Mouse (Mus musculus): ENCODE measurements around the gene Fam219a. TPM values are rescaled to one million over a fixed set of nuclear protein-coding genes. Genes with fewer than 3 reads are reported as not detected.

The Fam219a gene
- polyA plus RNA-seq, 1 experiment from 2014 or later = 1.5 TPM

DNA sequence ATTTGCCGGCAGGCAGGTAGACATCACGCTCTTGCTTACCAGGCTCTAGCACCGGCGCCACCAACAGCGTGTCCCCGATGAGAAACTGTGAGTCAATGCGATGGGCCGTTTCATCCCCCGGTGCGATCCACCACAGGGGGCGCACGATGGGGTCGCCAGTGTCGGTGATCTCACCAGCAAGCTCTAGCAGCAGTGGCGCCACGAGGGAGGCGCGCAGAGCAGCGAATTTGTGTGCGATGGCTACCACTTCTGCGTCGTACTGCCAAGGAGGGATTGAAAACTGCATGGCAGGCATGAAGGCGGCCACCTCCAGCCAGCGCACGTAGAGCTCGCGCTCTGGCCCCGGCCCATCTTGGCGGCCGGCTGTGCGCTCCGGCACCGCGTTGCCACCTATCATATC lies 71.8 kb downstream of the Fam219a start:
- Histone ChIP-seq H3K36me3 (ENCODE audit: control insufficient read depth, insufficient read depth) (no peaks in the 10 kb centered on the region), H3K4me2 (ENCODE audit: low read depth, low read length) (peak overlapping the region; percentile 58), H3K4me3 (ENCODE audit: low read length) (peak overlapping the region; percentile 34), H3K4me1 (ENCODE audit: control insufficient read depth, insufficient read depth, low read length) (peaks cover 24% of the 10 kb centered on the region), H3K27me3 (ENCODE audit: control insufficient read depth, insufficient read depth, low read length) (peaks cover 60% of the 10 kb centered on the region), H3K9me3 (replicated peaks; ENCODE audit: control insufficient read depth, low read length) (no peaks in the 10 kb centered on the region), H3K27ac (ENCODE audit: low read length) (no peak overlapping the region), H3K9ac (ENCODE audit: low read length) (no peak overlapping the region)
- no peak for ATAC-seq (replicated peaks; ENCODE audit: extremely low read depth, insufficient read depth, low FRiP score)
- 8% methylated on average over 34 of the region's 34 CpGs for WGBS

DNA sequence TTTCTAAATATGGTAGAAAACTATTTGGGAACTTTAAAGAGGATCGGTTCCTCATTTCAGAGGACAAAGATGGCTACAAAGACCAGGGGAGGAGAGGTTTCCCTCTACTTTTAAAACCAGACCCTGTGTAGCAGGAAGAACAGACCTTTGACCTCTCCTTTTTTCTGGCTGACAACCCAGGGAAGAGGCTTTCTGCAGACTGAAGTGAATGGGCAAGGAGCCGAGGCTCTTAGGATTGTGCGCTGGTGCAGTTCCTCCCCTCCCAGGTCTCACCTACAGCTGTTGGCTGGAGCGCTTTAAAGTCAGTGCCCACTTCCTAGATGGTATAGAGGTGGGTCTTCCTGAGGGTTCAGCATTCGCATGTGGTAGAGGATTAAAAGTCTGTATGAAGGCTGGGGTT lies 72.3 kb downstream of the Fam219a start:
- no peaks in the 10 kb centered on the region for H3K9me3 ChIP-seq (replicated peaks; ENCODE audit: control insufficient read depth, low read length)
- H3K4me3 ChIP-seq (ENCODE audit: low read length) = peak overlapping the region; percentile 34; the same call in 1 of the 2 replicates
- H3K4me1 ChIP-seq (ENCODE audit: control insufficient read depth, insufficient read depth, low read length) = peaks cover 21% of the 10 kb centered on the region
- no peak for ATAC-seq (replicated peaks; ENCODE audit: extremely low read depth, insufficient read depth, low FRiP score)
- peaks cover 60% of the 10 kb centered on the region for H3K27me3 ChIP-seq (ENCODE audit: control insufficient read depth, insufficient read depth, low read length)
- H3K4me2 ChIP-seq (ENCODE audit: low read depth, low read length) = no peak overlapping the region
- no peak overlapping the region for H3K27ac ChIP-seq (ENCODE audit: low read length)
- no peaks in the 10 kb centered on the region for H3K36me3 ChIP-seq (ENCODE audit: control insufficient read depth, insufficient read depth)
- H3K9ac ChIP-seq (ENCODE audit: low read length) = no peak overlapping the region
- 60% methylated on average over 5 of the region's 5 CpGs for WGBS

DNA sequence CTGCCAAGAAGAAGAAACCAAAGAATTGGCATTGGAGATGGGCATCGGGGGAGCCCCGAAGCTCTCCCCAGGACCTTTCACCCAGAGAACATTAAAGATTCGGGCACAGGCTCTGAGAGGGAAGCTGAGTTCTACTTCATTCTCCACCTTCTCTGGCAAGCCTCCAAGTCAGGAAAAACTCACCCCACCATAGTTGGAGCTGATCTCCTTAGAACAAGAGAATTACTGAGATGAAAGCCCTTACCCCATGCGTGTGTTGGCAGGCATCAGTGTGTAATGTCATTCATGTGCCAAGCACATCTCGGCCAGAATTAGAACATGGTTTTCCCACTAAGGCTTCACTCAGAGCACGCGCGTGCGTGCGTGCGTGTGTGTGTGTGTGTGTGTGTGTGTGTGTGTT lies 73.5 kb downstream of the Fam219a start:
- H3K4me1 ChIP-seq (ENCODE audit: control insufficient read depth, insufficient read depth, low read length) = peaks cover 21% of the 10 kb centered on the region
- H3K9me3 ChIP-seq (replicated peaks; ENCODE audit: control insufficient read depth, low read length) = no peaks in the 10 kb centered on the region
- H3K4me3 ChIP-seq (ENCODE audit: low read length) = no peak overlapping the region
- H3K36me3 ChIP-seq (ENCODE audit: control insufficient read depth, insufficient read depth) = no peaks in the 10 kb centered on the region
- no peak overlapping the region for H3K9ac ChIP-seq (ENCODE audit: low read length)
- 63% methylated on average over 11 of the region's 11 CpGs for WGBS
- no peak overlapping the region for H3K4me2 ChIP-seq (ENCODE audit: low read depth, low read length)
- peak; percentile 63; the same call in 1 of the 2 replicates for ATAC-seq (replicated peaks; ENCODE audit: extremely low read depth, insufficient read depth, low FRiP score)
- peaks cover 49% of the 10 kb centered on the region for H3K27me3 ChIP-seq (ENCODE audit: control insufficient read depth, insufficient read depth, low read length)
- no peak overlapping the region for H3K27ac ChIP-seq (ENCODE audit: low read length)

GRCm38 (mm10) chr4:41495076-41495475 lies 74.3 kb downstream of the Fam219a start:
- Histone ChIP-seq H3K4me1 (ENCODE audit: control insufficient read depth, insufficient read depth, low read length) (peaks cover 21% of the 10 kb centered on the region), H3K27me3 (ENCODE audit: control insufficient read depth, insufficient read depth, low read length) (peaks cover 41% of the 10 kb centered on the region), H3K36me3 (ENCODE audit: control insufficient read depth, insufficient read depth) (no peaks in the 10 kb centered on the region), H3K9ac (ENCODE audit: low read length) (no peak overlapping the region), H3K4me3 (ENCODE audit: low read length) (no peak overlapping the region), H3K9me3 (replicated peaks; ENCODE audit: control insufficient read depth, low read length) (no peaks in the 10 kb centered on the region), H3K27ac (ENCODE audit: low read length) (no peak overlapping the region), H3K4me2 (ENCODE audit: low read depth, low read length) (no peak overlapping the region)
- no peak for ATAC-seq (replicated peaks; ENCODE audit: extremely low read depth, insufficient read depth, low FRiP score)
- 83% methylated on average over 4 of the region's 4 CpGs for WGBS

DNA sequence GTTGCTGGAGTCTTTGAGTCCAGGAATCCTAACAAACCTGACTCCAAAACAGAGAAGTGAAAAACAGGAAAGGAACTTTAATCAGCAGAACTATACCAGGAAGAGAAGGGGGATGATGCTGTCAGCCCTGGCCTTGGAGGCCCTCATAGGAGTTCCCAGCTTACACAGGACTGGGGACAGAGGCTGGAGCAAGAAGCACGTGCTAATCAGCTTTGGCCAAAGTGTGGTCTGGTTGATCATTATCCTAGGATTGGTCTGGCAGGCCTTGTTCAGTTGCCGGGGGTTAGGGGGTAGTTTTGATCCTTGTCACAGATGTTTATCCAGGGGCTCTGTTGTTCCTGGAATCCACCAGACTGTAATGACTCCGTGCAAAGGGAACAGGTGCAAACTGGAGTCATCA lies 75.0 kb downstream of the Fam219a start:
- H3K4me2 ChIP-seq (ENCODE audit: low read depth, low read length) = no peak overlapping the region
- no peak overlapping the region for H3K4me3 ChIP-seq (ENCODE audit: low read length)
- 43% methylated on average over 3 of the region's 3 CpGs for WGBS
- H3K9ac ChIP-seq (ENCODE audit: low read length) = no peak overlapping the region
- H3K27me3 ChIP-seq (ENCODE audit: control insufficient read depth, insufficient read depth, low read length) = peaks cover 34% of the 10 kb centered on the region
- H3K4me1 ChIP-seq (ENCODE audit: control insufficient read depth, insufficient read depth, low read length) = peaks cover 21% of the 10 kb centered on the region
- ATAC-seq (replicated peaks; ENCODE audit: extremely low read depth, insufficient read depth, low FRiP score) = no peak
- H3K27ac ChIP-seq (ENCODE audit: low read length) = no peak overlapping the region
- H3K36me3 ChIP-seq (ENCODE audit: control insufficient read depth, insufficient read depth) = no peaks in the 10 kb centered on the region
- no peaks in the 10 kb centered on the region for H3K9me3 ChIP-seq (replicated peaks; ENCODE audit: control insufficient read depth, low read length)

DNA sequence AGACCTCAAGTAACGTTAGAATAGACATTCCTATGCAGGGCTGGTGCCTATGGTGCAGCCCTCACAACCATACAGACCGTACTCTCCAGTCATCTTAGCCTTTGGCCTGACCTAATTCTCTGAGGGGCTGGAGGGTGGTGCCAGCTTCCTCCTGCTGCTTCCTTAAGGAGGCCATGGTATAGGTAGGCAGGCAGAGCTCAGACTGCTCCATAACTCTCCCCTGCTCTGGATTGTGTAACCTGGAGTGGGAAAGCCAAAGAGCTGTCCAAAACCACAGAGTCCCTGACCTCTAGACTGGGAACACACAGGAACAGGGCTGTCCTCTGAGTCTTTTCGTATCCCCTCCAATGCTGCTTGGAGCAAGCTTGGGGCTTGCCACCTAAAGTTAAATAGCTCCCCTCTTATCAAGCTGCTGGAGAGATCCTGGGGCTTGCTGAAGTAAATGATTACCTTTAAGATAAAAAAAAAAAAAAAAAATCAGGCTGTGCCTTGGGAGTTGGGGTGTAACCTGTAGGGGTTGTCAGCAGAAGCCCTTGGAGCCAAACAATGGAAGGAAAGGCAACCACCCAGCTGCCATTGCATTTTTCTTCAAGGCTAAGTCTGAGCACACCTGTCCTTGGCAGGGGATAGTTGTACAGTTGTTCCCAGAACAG lies 75.7 kb downstream of the Fam219a start:
- ATAC-seq (replicated peaks; ENCODE audit: extremely low read depth, insufficient read depth, low FRiP score) = no peak
- Histone ChIP-seq H3K27me3 (ENCODE audit: control insufficient read depth, insufficient read depth, low read length) (peaks cover 26% of the 10 kb centered on the region), H3K4me2 (ENCODE audit: low read depth, low read length) (no peak overlapping the region), H3K36me3 (ENCODE audit: control insufficient read depth, insufficient read depth) (no peaks in the 10 kb centered on the region), H3K9me3 (replicated peaks; ENCODE audit: control insufficient read depth, low read length) (no peaks in the 10 kb centered on the region), H3K4me3 (ENCODE audit: low read length) (no peak overlapping the region), H3K27ac (ENCODE audit: low read length) (no peak overlapping the region), H3K4me1 (ENCODE audit: control insufficient read depth, insufficient read depth, low read length) (peaks cover 14% of the 10 kb centered on the region), H3K9ac (ENCODE audit: low read length) (no peak overlapping the region)
- 69% methylated on average over 3 of the region's 3 CpGs for WGBS

DNA sequence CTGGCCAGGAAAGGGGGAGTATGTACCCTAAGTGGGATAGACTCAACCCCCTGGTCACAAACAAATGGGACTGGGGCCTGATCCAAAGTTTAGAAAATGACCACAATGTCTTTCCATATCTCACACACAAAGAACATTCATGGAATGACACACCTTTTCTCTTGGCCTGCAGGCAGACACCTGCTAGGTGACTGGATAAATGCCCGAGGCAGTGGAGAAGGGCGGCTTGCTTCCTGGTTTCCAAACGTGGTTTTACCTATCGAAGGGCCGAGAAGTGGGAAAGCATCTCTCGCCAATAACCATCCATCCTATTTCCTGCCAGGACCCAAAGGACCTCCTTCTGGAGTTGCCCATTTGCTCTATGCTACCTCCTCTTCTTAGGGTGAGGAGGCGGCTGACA lies 76.4 kb downstream of the Fam219a start:
- no peak overlapping the region for H3K27ac ChIP-seq (ENCODE audit: low read length)
- peaks cover 11% of the 10 kb centered on the region for H3K4me1 ChIP-seq (ENCODE audit: control insufficient read depth, insufficient read depth, low read length)
- 76% methylated on average over 7 of the region's 7 CpGs for WGBS
- H3K9ac ChIP-seq (ENCODE audit: low read length) = no peak overlapping the region
- no peak overlapping the region for H3K4me3 ChIP-seq (ENCODE audit: low read length)
- H3K27me3 ChIP-seq (ENCODE audit: control insufficient read depth, insufficient read depth, low read length) = peaks cover 20% of the 10 kb centered on the region
- no peaks in the 10 kb centered on the region for H3K36me3 ChIP-seq (ENCODE audit: control insufficient read depth, insufficient read depth)
- ATAC-seq (replicated peaks; ENCODE audit: extremely low read depth, insufficient read depth, low FRiP score) = no peak
- H3K4me2 ChIP-seq (ENCODE audit: low read depth, low read length) = no peak overlapping the region
- no peaks in the 10 kb centered on the region for H3K9me3 ChIP-seq (replicated peaks; ENCODE audit: control insufficient read depth, low read length)

DNA sequence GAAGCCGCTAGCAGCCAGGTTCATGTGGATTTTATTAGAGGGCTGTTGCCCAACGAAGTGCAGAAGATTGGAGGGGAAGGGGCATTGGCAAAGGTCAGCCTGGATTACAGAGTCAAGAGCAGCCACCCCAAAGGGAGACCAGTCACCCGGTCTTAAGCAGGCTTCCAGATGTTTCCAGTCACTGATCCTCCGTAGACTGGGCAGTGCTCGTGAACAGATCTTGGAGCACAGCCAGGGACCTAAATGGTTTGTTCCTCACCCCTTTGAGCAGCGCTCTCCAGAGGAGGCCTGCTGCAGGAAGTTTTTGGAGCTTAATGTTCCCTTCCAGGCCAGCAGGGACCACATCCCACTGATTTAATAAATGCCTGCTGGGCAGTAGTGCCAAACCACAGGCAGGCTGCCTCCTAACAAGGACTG lies 87.7 kb downstream of the Fam219a start:
- H3K4me1 ChIP-seq (ENCODE audit: control insufficient read depth, insufficient read depth, low read length) = peaks cover 7% of the 10 kb centered on the region; the same call in 1 of the 2 replicates
- no peaks in the 10 kb centered on the region for H3K27me3 ChIP-seq (ENCODE audit: control insufficient read depth, insufficient read depth, low read length)
- 36% methylated on average over 6 of the region's 6 CpGs for WGBS
- H3K4me2 ChIP-seq (ENCODE audit: low read depth, low read length) = no peak overlapping the region
- no peak overlapping the region for H3K4me3 ChIP-seq (ENCODE audit: low read length)
- H3K9me3 ChIP-seq (replicated peaks; ENCODE audit: control insufficient read depth, low read length) = peaks cover 3% of the 10 kb centered on the region; the same call in 1 of the 2 replicates
- H3K9ac ChIP-seq (ENCODE audit: low read length) = no peak overlapping the region
- peaks cover 3% of the 10 kb centered on the region; the same call in 1 of the 2 replicates for H3K36me3 ChIP-seq (ENCODE audit: control insufficient read depth, insufficient read depth)
- ATAC-seq (replicated peaks; ENCODE audit: extremely low read depth, insufficient read depth, low FRiP score) = peak; percentile 59
- peak overlapping the region; percentile 47 for H3K27ac ChIP-seq (ENCODE audit: low read length)

GRCm38 (mm10) chr4:41480254-41480653 lies 89.1 kb downstream of the Fam219a start:
- Histone ChIP-seq H3K27me3 (ENCODE audit: control insufficient read depth, insufficient read depth, low read length) (no peaks in the 10 kb centered on the region), H3K9ac (ENCODE audit: low read length) (no peak overlapping the region), H3K9me3 (replicated peaks; ENCODE audit: control insufficient read depth, low read length) (no peaks in the 10 kb centered on the region), H3K4me1 (ENCODE audit: control insufficient read depth, insufficient read depth, low read length) (peaks cover 7% of the 10 kb centered on the region; the same call in 1 of the 2 replicates), H3K4me3 (ENCODE audit: low read length) (no peak overlapping the region), H3K4me2 (ENCODE audit: low read depth, low read length) (no peak overlapping the region), H3K27ac (ENCODE audit: low read length) (peak overlapping the region; percentile 16; the same call in 1 of the 2 replicates), H3K36me3 (ENCODE audit: control insufficient read depth, insufficient read depth) (peaks cover 3% of the 10 kb centered on the region; the same call in 1 of the 2 replicates)
- WGBS = 70% methylated on average over 8 of the region's 8 CpGs
- 0 out of 2 replicates have a peak, but pooled peaks have one; percentile 15 for ATAC-seq (replicated peaks; ENCODE audit: extremely low read depth, insufficient read depth, low FRiP score)
